ENCODE assay signal across 10 mouse cellular contexts in genomic region chr17:24708646-24709045, GRCm38 (mm10). TPM values are rescaled to one million over a fixed set of nuclear protein-coding genes. Genes with fewer than 3 reads are reported as not detected.
DNase-seq lines count a peak whose midpoint lies in the region; ATAC-seq and TF ChIP-seq lines count a peak whose summit lies in the region.
"Had no signal": no experiment of that assay in that cellular context is flagged by ENCODE, and none has a peak within 500 bp of the region (broad histone marks: within the 10 kb centered on the region; RNA-seq: fewer than 3 reads in every experiment).

No protein-coding gene starts in this region.

- H3K4me2 ChIP-seq in embryonic facial prominence, embryonic 15.5 days (replicated peaks): peak overlapping the region; percentile 72
- no peak overlapping the region for H3K4me2 ChIP-seq in forebrain, embryonic 15.5 days (replicated peaks)

- no peaks in the 10 kb centered on the region for H3K9me3 ChIP-seq in embryonic facial prominence, embryonic 15.5 days (replicated peaks)
- no peaks in the 10 kb centered on the region for H3K9me3 ChIP-seq in forebrain, embryonic 15.5 days

- no peaks in the 10 kb centered on the region for H3K79me2 ChIP-seq in liver, adult 2 months (ENCODE audit: control insufficient read depth, insufficient read depth, low read length)

- 32% methylated on average over 2 of the region's 2 CpGs for WGBS in liver, adult 2 months
- WGBS in embryonic facial prominence, embryonic 15.5 days: 39% methylated on average over 2 of the region's 2 CpGs
- WGBS in forebrain, embryonic 15.5 days: 36% methylated on average over 2 of the region's 2 CpGs

- peaks cover 1% of the 10 kb centered on the region; the same call in 1 of the 2 replicates for H3K4me1 ChIP-seq in liver, adult 2 months (ENCODE audit: control insufficient read depth, insufficient read depth, low read length)
- peaks cover 17% of the 10 kb centered on the region for H3K4me1 ChIP-seq in embryonic facial prominence, embryonic 15.5 days
- peaks cover 20% of the 10 kb centered on the region for H3K4me1 ChIP-seq in forebrain, embryonic 15.5 days

- TF ChIP-seq CTCF in liver, adult 2 months (IDR thresholded peaks at IDR 0.05; ENCODE audit: low read depth, low read length): no peak

- H3K27ac ChIP-seq in liver, adult 2 months (replicated peaks; ENCODE audit: insufficient read depth, low read depth, low read length): no peak overlapping the region
- H3K27ac ChIP-seq in embryonic facial prominence, embryonic 15.5 days (replicated peaks): no peak overlapping the region
- no peak overlapping the region for H3K27ac ChIP-seq in forebrain, embryonic 15.5 days (replicated peaks)

- no peaks in the 10 kb centered on the region for H3K27me3 ChIP-seq in liver, adult 2 months (ENCODE audit: control insufficient read depth, insufficient read depth, low read length)
- H3K27me3 ChIP-seq in embryonic facial prominence, embryonic 15.5 days: no peaks in the 10 kb centered on the region
- H3K27me3 ChIP-seq in forebrain, embryonic 15.5 days: no peaks in the 10 kb centered on the region

- DNase-seq in cerebellum, adult 9-10 months: peak; percentile 53
- peak; percentile 60 for DNase-seq in liver, adult 2 months (ENCODE audit: extremely low read depth, low read depth, low spot score)
- DNase-seq in liver: no peak
- DNase-seq in adrenal gland, postnatal 25 days: no peak
- DNase-seq: cerebellum, postnatal 14 days; right cerebral cortex, adult 18-20 months had no signal

- no peaks in the 10 kb centered on the region for H3K36me3 ChIP-seq in liver, adult 2 months (ENCODE audit: control insufficient read depth, insufficient read depth, low read length)
- peaks cover 19% of the 10 kb centered on the region for H3K36me3 ChIP-seq in embryonic facial prominence, embryonic 15.5 days
- H3K36me3 ChIP-seq in forebrain, embryonic 15.5 days: peaks cover 19% of the 10 kb centered on the region

- H3K4me3 ChIP-seq in liver, adult 2 months (ENCODE audit: insufficient read depth, low read depth, low read length): no peak overlapping the region
- peak overlapping the region; percentile 87 for H3K4me3 ChIP-seq in embryonic facial prominence, embryonic 15.5 days (replicated peaks)
- no peak overlapping the region for H3K4me3 ChIP-seq in forebrain, embryonic 15.5 days

- no peak overlapping the region for H3K9ac ChIP-seq in liver, adult 2 months (ENCODE audit: low read depth, low read length)
- H3K9ac ChIP-seq in embryonic facial prominence, embryonic 15.5 days: no peak overlapping the region
- no peak overlapping the region for H3K9ac ChIP-seq in forebrain, embryonic 15.5 days (replicated peaks)

- no peak for ATAC-seq in cerebellum, adult (ENCODE audit: insufficient number of reproducible peaks, low FRiP score, low TSS enrichment)
- ATAC-seq in embryonic facial prominence, embryonic 15.5 days (ENCODE audit: insufficient number of reproducible peaks, low FRiP score, low TSS enrichment, low read depth): no peak
- ATAC-seq in monocyte, adult 5-6 weeks (replicated peaks; ENCODE audit: insufficient number of reproducible peaks, low FRiP score, low TSS enrichment, poor library complexity, severe bottlenecking): peak; percentile 62
- no peak for ATAC-seq in forebrain, embryonic 15.5 days (replicated peaks)

- no peak for TF ChIP-seq POLR2A in liver, adult 2 months (IDR thresholded peaks at IDR 0.05; ENCODE audit: extremely low read depth, insufficient read depth, low read length)

RNA-seq across cellular contexts. Expression of gene Tbl3, which starts 1.2 kb away (rescaled TPM):
- 14.2 and 17.8 TPM in 2 replicates for total RNA-seq in liver, adult 2 months (2014; rRNA removed)
- 29.4 and 37.9 TPM in 2 replicates for polyA plus RNA-seq in liver, adult 2 months (2012; rRNA removed)
- 61.3 and 63.4 TPM in 2 replicates for polyA plus RNA-seq in embryonic facial prominence, embryonic 15.5 days (2015; fragmentation: Nextera tagmentation; extraction: Ambion mirVana)
- 9.7 to 19.8 TPM (median 18.6 TPM) in 3 replicates for total RNA-seq in monocyte, adult 5-6 weeks (2017)
- 79.5 and 83.9 TPM in 2 replicates for polyA plus RNA-seq in forebrain, embryonic 15.5 days (2015; fragmentation: Nextera tagmentation; extraction: Ambion mirVana)
- total RNA-seq in adrenal gland, postnatal 25 days (2021): 33.3 and 39.6 TPM in 2 replicates

RNA-seq across cellular contexts. Expression of gene Rnf151, which starts 9.2 kb away (rescaled TPM):
- total RNA-seq in liver, adult 2 months (2014; rRNA removed): not detected in 2 replicates
- polyA plus RNA-seq in liver, adult 2 months (2012; rRNA removed): 0.19 TPM in 1 of 2 replicates, not detected in the other
- 0.16 and 0.24 TPM in 2 replicates for polyA plus RNA-seq in embryonic facial prominence, embryonic 15.5 days (2015; fragmentation: Nextera tagmentation; extraction: Ambion mirVana)
- total RNA-seq in monocyte, adult 5-6 weeks (2017): 2.8 TPM in 1 of 3 replicates, not detected in the others
- not detected in 2 replicates for polyA plus RNA-seq in forebrain, embryonic 15.5 days (2015; fragmentation: Nextera tagmentation; extraction: Ambion mirVana)
- 0.27 and 0.81 TPM in 2 replicates for total RNA-seq in adrenal gland, postnatal 25 days (2021)

RNA-seq across cellular contexts. Expression of gene Rps2, which starts 9.3 kb away (rescaled TPM):
- 802 and 1,081 TPM in 2 replicates for total RNA-seq in liver, adult 2 months (2014; rRNA removed)
- polyA plus RNA-seq in liver, adult 2 months (2012; rRNA removed): 2,199 and 2,424 TPM in 2 replicates
- polyA plus RNA-seq in embryonic facial prominence, embryonic 15.5 days (2015; fragmentation: Nextera tagmentation; extraction: Ambion mirVana): 1,508 and 1,594 TPM in 2 replicates
- 428 to 669 TPM (median 533 TPM) in 3 replicates for total RNA-seq in monocyte, adult 5-6 weeks (2017)
- polyA plus RNA-seq in forebrain, embryonic 15.5 days (2015; fragmentation: Nextera tagmentation; extraction: Ambion mirVana): 816 and 846 TPM in 2 replicates
- 579 and 669 TPM in 2 replicates for total RNA-seq in adrenal gland, postnatal 25 days (2021)

RNA-seq across cellular contexts. Expression of gene Noxo1, which starts 12.6 kb away (rescaled TPM):
- 0.37 and 0.40 TPM in 2 replicates for total RNA-seq in liver, adult 2 months (2014; rRNA removed)
- 2.7 TPM in 2 replicates for polyA plus RNA-seq in liver, adult 2 months (2012; rRNA removed)
- polyA plus RNA-seq in embryonic facial prominence, embryonic 15.5 days (2015; fragmentation: Nextera tagmentation; extraction: Ambion mirVana): 3.8 and 5.8 TPM in 2 replicates
- 0.48 to 3.0 TPM (median 2.1 TPM) in 3 replicates for total RNA-seq in monocyte, adult 5-6 weeks (2017)
- polyA plus RNA-seq in forebrain, embryonic 15.5 days (2015; fragmentation: Nextera tagmentation; extraction: Ambion mirVana): 1.4 and 2.0 TPM in 2 replicates
- 4.5 and 6.5 TPM in 2 replicates for total RNA-seq in adrenal gland, postnatal 25 days (2021)

RNA-seq across cellular contexts. Expression of gene Gfer, which starts 12.7 kb away (rescaled TPM):
- 32.6 and 38.2 TPM in 2 replicates for total RNA-seq in liver, adult 2 months (2014; rRNA removed)
- 49.8 and 51.9 TPM in 2 replicates for polyA plus RNA-seq in liver, adult 2 months (2012; rRNA removed)
- polyA plus RNA-seq in embryonic facial prominence, embryonic 15.5 days (2015; fragmentation: Nextera tagmentation; extraction: Ambion mirVana): 33.1 and 35.2 TPM in 2 replicates
- total RNA-seq in monocyte, adult 5-6 weeks (2017): 12.4 to 19.8 TPM (median 15.4 TPM) in 3 replicates
- 38.7 TPM in 2 replicates for polyA plus RNA-seq in forebrain, embryonic 15.5 days (2015; fragmentation: Nextera tagmentation; extraction: Ambion mirVana)
- 30.5 and 33.5 TPM in 2 replicates for total RNA-seq in adrenal gland, postnatal 25 days (2021)

Comparison
In these comparisons a context has a peak if more than half of its experiments do, and no peak if none do; other contexts are left out.
1. DNase-seq: peak in cerebellum, adult 9-10 months (single experiment) and liver, adult 2 months (single experiment); none in liver (single experiment) and adrenal gland, postnatal 25 days (single experiment).